Mouse (Mus musculus): ENCODE measurements around the gene Tbx10. TPM values are rescaled to one million over a fixed set of nuclear protein-coding genes. Genes with fewer than 3 reads are reported as not detected.

Gene Tbx10
- polyA plus RNA-seq, 1 experiment from 2014 or later: not detected

DNA sequence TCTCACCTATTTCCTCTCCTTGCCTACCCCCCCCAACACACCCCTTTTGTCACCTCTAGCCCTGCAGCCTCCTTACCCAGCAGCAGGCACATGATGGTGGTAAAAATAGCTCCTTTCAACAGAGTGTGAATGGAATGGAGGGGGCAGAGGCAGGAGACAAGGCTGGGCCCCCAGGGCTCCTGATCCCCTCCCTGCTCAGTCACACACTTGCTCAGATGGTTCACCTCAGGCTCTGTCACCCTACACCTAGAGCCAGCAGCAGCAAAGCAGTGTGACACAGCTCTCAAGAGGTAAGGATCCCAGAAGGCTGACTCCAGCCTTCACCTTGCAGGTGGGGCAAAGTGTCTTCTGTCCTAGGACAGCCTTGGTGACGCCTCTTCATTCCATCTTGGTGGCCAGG is 10.6 kb downstream of the Tbx10 start, which contains the start of gene Doc2g:
Gene Doc2g (plus strand): TSS at position 202 of the 400 bp plus-strand sequence.
- TF ChIP-seq EP300 (IDR thresholded peaks at IDR 0.05; ENCODE audit: low read depth): no peak
- no peak for TF ChIP-seq CTCF (IDR thresholded peaks at IDR 0.05; ENCODE audit: low read depth)
- WGBS (ENCODE audit: insufficient replicate concordance): 93% methylated on average over 1 of the region's 1 CpGs
- Histone ChIP-seq H3K4me2 (ENCODE audit: low read depth, low read length) (no peak within 1 kb of the TSS), H3K27me3 (ENCODE audit: insufficient read depth, low read length) (no peaks in the 10 kb centered on the region), H3K9ac (replicated peaks) (no peak within 1 kb of the TSS), H3K27ac (ENCODE audit: low read depth) (no peak within 1 kb of the TSS), H3K4me3 (ENCODE audit: low read depth, low read length) (no peak within 1 kb of the TSS), H3K36me3 (replicated peaks; ENCODE audit: insufficient read depth, low read length) (peaks cover 26% of the 10 kb centered on the region), H3K4me1 (ENCODE audit: insufficient read depth) (peaks cover 14% of the 10 kb centered on the region), H3K9me3 (ENCODE audit: low read length) (no peaks in the 10 kb centered on the region)
- no peak for ATAC-seq
- DNase-seq: peak; percentile 10

DNA sequence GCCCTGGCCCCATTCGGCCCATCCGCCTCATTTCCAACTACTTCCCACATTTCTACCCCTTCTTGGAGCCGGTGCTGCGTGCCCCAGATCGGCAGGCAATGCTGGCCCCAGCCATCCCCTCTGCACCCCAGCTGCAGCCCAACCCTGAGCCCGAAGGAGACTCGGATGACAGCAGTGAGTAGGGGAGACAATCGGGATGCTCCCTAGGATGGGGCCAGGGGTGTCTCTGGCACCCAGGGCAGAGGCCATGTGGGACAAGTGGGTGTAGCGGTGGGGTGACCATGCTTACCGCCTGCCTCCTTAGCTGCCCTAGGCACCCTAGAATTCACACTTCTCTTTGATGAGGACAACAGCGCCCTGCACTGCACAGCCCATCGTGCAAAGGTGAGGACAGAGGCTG is 11.1 kb downstream of the Tbx10 start:
- Histone ChIP-seq H3K36me3 (replicated peaks; ENCODE audit: insufficient read depth, low read length) (peaks cover 32% of the 10 kb centered on the region), H3K27ac (ENCODE audit: low read depth) (no peak overlapping the region), H3K9me3 (ENCODE audit: low read length) (no peaks in the 10 kb centered on the region), H3K4me1 (ENCODE audit: insufficient read depth) (peaks cover 14% of the 10 kb centered on the region), H3K4me2 (ENCODE audit: low read depth, low read length) (no peak overlapping the region), H3K27me3 (ENCODE audit: insufficient read depth, low read length) (no peaks in the 10 kb centered on the region), H3K9ac (replicated peaks) (no peak overlapping the region), H3K4me3 (ENCODE audit: low read depth, low read length) (no peak overlapping the region)
- ATAC-seq (no peak), DNase-seq (no peak)
- 79% methylated on average over 12 of the region's 12 CpGs for WGBS (ENCODE audit: insufficient replicate concordance)
- TF ChIP-seq EP300 (IDR thresholded peaks at IDR 0.05; ENCODE audit: low read depth) (no peak), CTCF (IDR thresholded peaks at IDR 0.05; ENCODE audit: low read depth) (no peak)

DNA sequence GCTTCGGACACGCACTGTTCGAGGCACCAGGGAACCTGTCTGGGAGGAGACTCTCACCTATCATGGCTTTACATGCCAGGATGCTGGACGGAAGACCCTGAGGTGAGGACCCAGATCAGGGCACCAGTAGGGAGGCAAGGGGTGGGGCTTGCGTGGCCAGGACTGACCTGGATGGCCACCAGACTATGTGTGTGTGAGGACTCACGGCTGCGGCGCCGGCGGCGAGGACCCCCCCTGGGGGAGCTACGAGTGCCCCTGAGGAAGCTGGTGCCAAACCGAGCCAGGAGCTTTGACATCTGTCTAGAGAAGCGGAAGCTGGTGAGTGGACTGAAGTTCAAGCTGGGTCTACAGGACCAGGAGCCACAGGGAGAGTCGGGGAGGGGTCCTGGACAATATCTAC is 11.8 kb downstream of the Tbx10 start:
- H3K4me2 ChIP-seq (ENCODE audit: low read depth, low read length): no peak overlapping the region
- no peak overlapping the region for H3K9ac ChIP-seq (replicated peaks)
- WGBS (ENCODE audit: insufficient replicate concordance): 90% methylated on average over 15 of the region's 15 CpGs
- no peak overlapping the region for H3K4me3 ChIP-seq (ENCODE audit: low read depth, low read length)
- no peak for TF ChIP-seq CTCF (IDR thresholded peaks at IDR 0.05; ENCODE audit: low read depth)
- no peak for TF ChIP-seq EP300 (IDR thresholded peaks at IDR 0.05; ENCODE audit: low read depth)
- peaks cover 38% of the 10 kb centered on the region for H3K36me3 ChIP-seq (replicated peaks; ENCODE audit: insufficient read depth, low read length)
- no peaks in the 10 kb centered on the region for H3K27me3 ChIP-seq (ENCODE audit: insufficient read depth, low read length)
- peak; percentile 13 for DNase-seq
- no peak overlapping the region for H3K27ac ChIP-seq (ENCODE audit: low read depth)
- H3K9me3 ChIP-seq (ENCODE audit: low read length): no peaks in the 10 kb centered on the region
- H3K4me1 ChIP-seq (ENCODE audit: insufficient read depth): peaks cover 11% of the 10 kb centered on the region
- no peak for ATAC-seq

DNA sequence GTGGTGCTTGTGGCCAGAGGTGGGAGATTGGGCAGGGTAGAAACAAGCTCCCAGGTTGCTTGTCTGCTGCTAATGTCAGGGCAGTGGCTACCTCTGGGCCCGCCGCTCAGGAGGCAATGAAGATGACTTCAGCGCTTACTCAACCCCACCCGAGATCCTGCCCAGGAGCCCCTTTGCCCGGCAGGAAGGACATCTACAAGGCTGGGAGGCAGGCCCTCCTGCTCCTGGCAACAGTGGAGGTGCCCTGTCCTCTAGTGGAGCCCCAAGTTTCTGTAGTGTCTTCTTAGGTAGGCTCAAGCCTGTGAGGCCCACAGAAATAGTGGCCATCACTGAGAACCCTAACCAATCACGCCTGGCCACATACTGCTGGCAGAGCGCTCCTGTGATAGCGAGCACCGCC is 12.5 kb downstream of the Tbx10 start:
- Histone ChIP-seq H3K4me1 (ENCODE audit: insufficient read depth) (peaks cover 11% of the 10 kb centered on the region), H3K4me2 (ENCODE audit: low read depth, low read length) (no peak overlapping the region), H3K9me3 (ENCODE audit: low read length) (no peaks in the 10 kb centered on the region), H3K4me3 (ENCODE audit: low read depth, low read length) (no peak overlapping the region), H3K36me3 (replicated peaks; ENCODE audit: insufficient read depth, low read length) (peaks cover 44% of the 10 kb centered on the region), H3K27me3 (ENCODE audit: insufficient read depth, low read length) (no peaks in the 10 kb centered on the region), H3K9ac (replicated peaks) (no peak overlapping the region), H3K27ac (ENCODE audit: low read depth) (no peak overlapping the region)
- DNase-seq: peak; percentile 11
- ATAC-seq: no peak
- 82% methylated on average over 9 of the region's 9 CpGs for WGBS (ENCODE audit: insufficient replicate concordance)
- TF ChIP-seq CTCF (IDR thresholded peaks at IDR 0.05; ENCODE audit: low read depth): no peak
- no peak for TF ChIP-seq EP300 (IDR thresholded peaks at IDR 0.05; ENCODE audit: low read depth)

DNA sequence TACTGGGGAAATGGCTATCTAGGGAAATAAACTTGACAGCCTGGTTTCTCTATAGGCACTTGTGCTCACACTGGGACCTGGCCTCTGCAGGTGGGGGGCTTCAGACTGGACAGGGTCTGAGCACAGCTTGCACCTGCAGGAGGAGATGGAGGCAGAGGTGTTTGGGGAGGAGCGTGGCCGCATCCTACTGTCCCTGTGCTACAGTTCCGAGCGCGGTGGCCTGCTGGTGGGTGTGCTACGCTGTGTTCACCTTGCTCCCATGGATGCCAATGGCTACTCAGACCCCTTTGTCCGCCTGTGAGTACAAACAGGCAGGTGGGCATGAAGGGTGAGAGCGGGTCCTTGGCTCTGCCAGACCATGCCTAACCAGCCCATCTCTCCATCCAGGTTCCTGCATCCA is 13.4 kb downstream of the Tbx10 start:
- Histone ChIP-seq H3K27me3 (ENCODE audit: insufficient read depth, low read length) (no peaks in the 10 kb centered on the region), H3K36me3 (replicated peaks; ENCODE audit: insufficient read depth, low read length) (peaks cover 46% of the 10 kb centered on the region), H3K9me3 (ENCODE audit: low read length) (no peaks in the 10 kb centered on the region), H3K9ac (replicated peaks) (no peak overlapping the region), H3K4me2 (ENCODE audit: low read depth, low read length) (no peak overlapping the region), H3K4me1 (ENCODE audit: insufficient read depth) (peaks cover 6% of the 10 kb centered on the region), H3K4me3 (ENCODE audit: low read depth, low read length) (no peak overlapping the region), H3K27ac (ENCODE audit: low read depth) (no peak overlapping the region)
- DNase-seq (no peak), ATAC-seq (no peak)
- TF ChIP-seq EP300 (IDR thresholded peaks at IDR 0.05; ENCODE audit: low read depth) (no peak), CTCF (IDR thresholded peaks at IDR 0.05; ENCODE audit: low read depth) (no peak)
- 90% methylated on average over 8 of the region's 8 CpGs for WGBS (ENCODE audit: insufficient replicate concordance)

DNA sequence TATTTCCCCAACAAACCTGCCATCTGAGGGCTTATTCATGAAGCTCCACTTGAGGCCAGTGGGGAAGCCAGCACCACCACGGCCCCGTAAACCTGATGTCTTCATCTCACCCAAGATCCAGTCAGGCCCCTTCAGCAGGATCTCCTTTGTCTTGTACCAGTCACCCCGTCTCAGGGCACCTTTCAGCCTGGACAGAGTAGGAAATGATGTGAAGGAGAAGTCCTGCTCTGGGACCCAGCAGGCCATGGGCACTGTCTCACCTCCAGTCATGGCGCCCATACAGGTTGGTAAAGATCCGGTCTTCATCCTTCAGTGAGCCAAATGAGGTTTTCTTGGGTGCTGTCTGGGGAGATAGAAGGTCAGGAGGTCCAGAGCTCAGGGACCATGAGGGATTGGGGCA is 18.5 kb downstream of the Tbx10 start:
- Histone ChIP-seq H3K9ac (replicated peaks) (no peak overlapping the region), H3K4me2 (ENCODE audit: low read depth, low read length) (peak overlapping the region; percentile 79; the same call in 1 of the 2 replicates), H3K36me3 (replicated peaks; ENCODE audit: insufficient read depth, low read length) (peaks cover 42% of the 10 kb centered on the region), H3K4me3 (ENCODE audit: low read depth, low read length) (no peak overlapping the region), H3K27me3 (ENCODE audit: insufficient read depth, low read length) (no peaks in the 10 kb centered on the region), H3K9me3 (ENCODE audit: low read length) (no peaks in the 10 kb centered on the region), H3K4me1 (ENCODE audit: insufficient read depth) (peaks cover 6% of the 10 kb centered on the region), H3K27ac (ENCODE audit: low read depth) (no peak overlapping the region)
- ATAC-seq (no peak), DNase-seq (no peak)
- TF ChIP-seq EP300 (IDR thresholded peaks at IDR 0.05; ENCODE audit: low read depth): no peak
- TF ChIP-seq CTCF (IDR thresholded peaks at IDR 0.05; ENCODE audit: low read depth): no peak
- 89% methylated on average over 5 of the region's 5 CpGs for WGBS (ENCODE audit: insufficient replicate concordance)
